Mouse (Mus musculus): ENCODE results near the gene Tulp3. TPM values are rescaled to one million over a fixed set of nuclear protein-coding genes. Genes with fewer than 3 reads are reported as not detected.
A peak's percentile ranks its signal among the peaks of the same experiment; 100 is the strongest.

Tulp3 gene
- polyA plus RNA-seq, 1 experiment from 2014 or later, result 15.9 TPM

DNA sequence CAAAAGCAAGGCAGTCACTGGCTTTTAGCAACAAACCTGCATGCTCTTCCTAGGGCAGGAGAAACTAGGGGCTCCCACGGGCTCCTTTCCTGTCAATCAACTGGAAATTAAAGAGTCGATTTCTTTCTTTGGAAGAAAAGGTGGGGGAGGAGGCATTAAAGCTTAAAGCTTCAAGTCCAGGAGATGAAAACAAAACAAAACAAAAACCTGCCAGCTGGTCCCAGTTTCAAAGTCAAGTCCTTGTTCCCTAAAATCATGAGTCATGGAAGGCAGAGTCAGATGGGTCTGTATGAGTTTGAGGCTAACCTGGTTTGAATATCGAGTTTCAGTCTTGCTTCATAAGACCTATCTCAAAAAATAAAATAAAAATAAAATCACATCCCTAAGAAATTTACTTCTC lies 1.5 kb downstream of the Tulp3 start:
- H3K4me1 ChIP-seq, result peaks cover 18% of the 10 kb centered on the region
- H3K4me2 ChIP-seq, result peak overlapping the region; percentile 72
- no peak overlapping the region; the same call in 1 of the 2 replicates for H3K9ac ChIP-seq
- H3K4me3 ChIP-seq, result peak overlapping the region; percentile 73
- 32% methylated on average over 3 of the region's 3 CpGs for WGBS
- H3K27me3 ChIP-seq, result no peaks in the 10 kb centered on the region
- no peak overlapping the region for H3K27ac ChIP-seq
- peaks cover 35% of the 10 kb centered on the region for H3K36me3 ChIP-seq (ENCODE audit: poor library complexity, severe bottlenecking)
- ATAC-seq, result no peak
- H3K9me3 ChIP-seq (replicated peaks), result no peaks in the 10 kb centered on the region

DNA sequence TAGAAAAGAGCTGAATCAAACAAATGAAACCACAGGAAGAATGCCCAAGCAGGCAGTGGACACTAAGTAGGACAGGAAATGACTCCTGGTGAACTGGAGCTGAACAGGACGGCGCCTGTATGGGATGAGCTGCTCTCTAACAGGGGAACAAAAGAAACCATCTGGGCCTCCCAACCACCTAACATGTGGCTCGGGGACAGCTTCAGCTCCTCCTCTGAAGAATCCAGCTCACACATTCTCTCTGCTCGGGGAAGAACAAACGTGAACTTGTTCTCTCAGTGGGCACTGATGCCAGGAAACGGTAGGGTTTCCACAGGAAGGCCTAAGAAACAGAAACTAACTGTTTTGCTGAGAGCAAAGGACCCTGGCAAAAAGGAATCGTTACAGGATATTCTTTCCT lies 5.9 kb downstream of the Tulp3 start:
- 58% methylated on average over 7 of the region's 7 CpGs for WGBS
- ATAC-seq, result no peak
- Histone ChIP-seq H3K9me3 (replicated peaks) (no peaks in the 10 kb centered on the region), H3K36me3 (ENCODE audit: poor library complexity, severe bottlenecking) (peaks cover 12% of the 10 kb centered on the region), H3K4me2 (no peak overlapping the region), H3K4me1 (peaks cover 12% of the 10 kb centered on the region), H3K4me3 (no peak overlapping the region), H3K27ac (no peak overlapping the region; the same call in 1 of the 2 replicates), H3K27me3 (no peaks in the 10 kb centered on the region), H3K9ac (no peak overlapping the region)

DNA sequence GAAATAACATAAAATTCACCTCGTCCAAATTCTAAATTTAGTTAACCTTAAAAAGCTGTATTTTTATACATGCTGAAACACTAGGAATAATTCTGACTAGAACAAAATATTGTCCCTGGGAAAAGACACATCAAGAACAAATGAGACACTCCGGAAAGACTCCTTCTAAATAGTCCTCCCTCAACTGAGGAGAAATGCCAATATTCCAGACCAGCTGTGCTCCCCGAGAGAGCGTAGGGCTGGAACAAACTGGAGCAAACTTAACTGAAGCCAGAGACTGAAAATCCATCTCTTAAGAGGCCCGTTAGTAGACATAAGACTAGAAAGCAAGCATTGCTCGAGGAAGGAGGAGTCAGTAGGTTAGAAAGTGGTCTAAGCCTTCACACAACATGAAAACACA lies 8.9 kb downstream of the Tulp3 start:
- Histone ChIP-seq H3K4me1 (no peaks in the 10 kb centered on the region), H3K9ac (no peak overlapping the region)
- no peak for ATAC-seq

DNA sequence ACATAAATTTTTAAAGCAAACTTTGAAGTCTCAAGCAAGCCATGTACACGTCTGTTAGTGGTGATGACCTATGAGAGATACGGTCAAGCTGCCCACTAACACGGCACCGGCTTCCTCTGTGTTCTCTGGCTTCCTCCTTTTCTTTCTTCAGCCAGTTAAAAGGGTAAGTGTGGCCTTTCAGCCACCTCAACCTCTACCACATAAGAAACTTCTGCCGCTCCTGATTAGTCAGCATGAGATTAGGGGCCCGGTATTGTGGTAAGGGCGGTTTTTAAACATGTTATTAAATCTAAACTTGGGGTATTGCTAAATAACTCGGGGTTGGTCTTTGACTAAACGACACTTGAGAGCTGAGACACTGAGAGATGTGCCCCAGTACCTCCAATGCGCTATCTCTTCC lies 10.0 kb downstream of the Tulp3 start:
- H3K27ac ChIP-seq, result no peak overlapping the region
- H3K4me2 ChIP-seq, result no peak overlapping the region
- no peak overlapping the region for H3K9ac ChIP-seq
- H3K36me3 ChIP-seq (ENCODE audit: poor library complexity, severe bottlenecking), result peaks cover 19% of the 10 kb centered on the region
- WGBS, result 95% methylated on average over 10 of the region's 10 CpGs
- no peaks in the 10 kb centered on the region for H3K9me3 ChIP-seq (replicated peaks)
- no peaks in the 10 kb centered on the region for H3K4me1 ChIP-seq
- no peak for ATAC-seq
- no peak overlapping the region for H3K4me3 ChIP-seq
- H3K27me3 ChIP-seq, result no peaks in the 10 kb centered on the region

More for the DNA sequence above, 8.9 kb downstream of the Tulp3 start:
- Histone ChIP-seq H3K36me3 (ENCODE audit: poor library complexity, severe bottlenecking) (peaks cover 24% of the 10 kb centered on the region), H3K27ac (no peak overlapping the region), H3K9me3 (replicated peaks) (no peaks in the 10 kb centered on the region), H3K27me3 (no peaks in the 10 kb centered on the region), H3K4me2 (no peak overlapping the region), H3K4me3 (no peak overlapping the region)
- whole genome bisulfite sequencing, result 91% methylated on average over 6 of the region's 6 CpGs

DNA sequence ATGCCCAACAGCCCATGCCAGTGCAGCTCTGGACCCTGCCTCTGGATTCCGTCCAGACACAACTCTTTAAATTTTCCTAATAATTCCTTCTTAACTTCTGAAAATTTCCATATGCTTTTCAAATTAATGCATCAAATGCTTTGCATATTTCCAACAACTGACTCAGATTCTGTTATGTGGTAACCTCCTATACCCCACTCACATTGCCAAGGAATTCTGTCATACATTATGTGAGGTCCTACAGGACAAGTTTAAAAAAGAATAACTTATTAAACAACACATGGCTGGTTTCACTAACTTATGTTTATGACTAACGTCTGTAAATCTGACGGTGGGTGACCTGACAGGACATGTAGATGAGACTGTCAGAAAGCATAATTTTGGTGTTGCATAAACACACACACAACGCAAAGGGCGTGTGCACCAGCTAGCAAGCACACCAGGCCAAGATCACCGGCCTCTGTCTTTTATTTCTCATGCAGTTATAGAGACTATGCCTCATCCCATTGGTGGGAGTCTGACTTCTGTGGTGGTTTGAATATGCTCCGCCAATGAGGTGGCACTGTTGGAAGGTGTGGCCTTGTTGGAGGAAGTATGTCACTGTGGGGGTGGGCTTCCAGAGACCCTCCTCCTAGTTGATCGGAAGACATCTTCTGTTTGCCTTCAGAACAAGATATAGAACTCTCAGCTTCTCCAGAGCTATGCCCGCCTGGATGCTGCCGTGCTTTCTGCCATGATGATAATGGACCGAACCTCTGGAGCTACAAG lies 13.5 kb downstream of the Tulp3 start:
- Histone ChIP-seq H3K4me3 (no peak overlapping the region), H3K9ac (no peak overlapping the region), H3K36me3 (ENCODE audit: poor library complexity, severe bottlenecking) (peaks cover 14% of the 10 kb centered on the region), H3K27ac (no peak overlapping the region), H3K9me3 (replicated peaks) (no peaks in the 10 kb centered on the region), H3K4me2 (no peak overlapping the region), H3K4me1 (peaks cover 9% of the 10 kb centered on the region), H3K27me3 (no peaks in the 10 kb centered on the region)
- WGBS, result 95% methylated on average over 11 of the region's 11 CpGs
- no peak for ATAC-seq

DNA sequence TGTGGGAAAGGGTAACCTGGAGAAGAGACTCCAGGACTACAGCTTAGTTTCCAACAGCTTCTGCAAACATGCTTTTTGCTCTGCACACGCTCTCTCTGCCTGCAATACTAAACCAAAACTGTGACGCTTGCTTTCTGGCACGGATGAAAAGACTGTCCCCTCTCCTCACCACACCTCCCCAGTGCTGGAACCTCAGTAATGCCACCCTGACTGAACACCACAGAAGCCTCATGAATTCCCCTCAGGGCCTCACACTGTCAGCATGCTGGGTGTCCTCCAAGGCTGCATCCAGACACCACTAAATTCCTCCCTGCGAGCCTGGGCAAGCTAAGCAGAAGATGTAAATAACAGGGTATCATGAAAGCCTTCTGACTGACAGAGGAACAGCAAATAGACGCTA lies 16.8 kb downstream of the Tulp3 start:
- no peak for ATAC-seq
- no peak overlapping the region for H3K9ac ChIP-seq
- no peak overlapping the region for H3K4me3 ChIP-seq
- no peak overlapping the region for H3K4me2 ChIP-seq
- no peaks in the 10 kb centered on the region for H3K9me3 ChIP-seq (replicated peaks)
- H3K27ac ChIP-seq, result peak overlapping the region; percentile 12; the same call in 1 of the 2 replicates
- H3K27me3 ChIP-seq, result no peaks in the 10 kb centered on the region
- H3K4me1 ChIP-seq, result peaks cover 9% of the 10 kb centered on the region
- H3K36me3 ChIP-seq (ENCODE audit: poor library complexity, severe bottlenecking), result peaks cover 32% of the 10 kb centered on the region
- 52% methylated on average over 5 of the region's 5 CpGs for WGBS

DNA sequence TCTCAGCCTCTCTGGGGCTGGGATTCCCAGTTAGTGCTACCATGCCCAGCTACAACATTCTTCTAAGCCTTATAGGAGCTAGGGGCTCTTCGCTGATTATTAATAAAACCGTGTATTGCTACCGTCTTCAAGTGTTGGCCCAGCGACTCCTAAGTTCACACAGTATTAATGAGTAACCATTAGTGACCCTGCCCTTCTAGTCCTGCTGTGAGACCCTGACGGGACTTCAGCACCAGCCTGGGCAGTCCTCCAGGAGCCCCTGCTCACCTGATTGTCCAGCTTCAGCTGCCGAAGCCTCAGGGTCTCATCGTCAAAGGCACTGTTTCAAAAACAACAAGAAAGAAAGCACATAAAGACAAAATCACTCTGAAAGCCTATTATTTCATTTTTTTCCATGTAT lies 18.2 kb downstream of the Tulp3 start:
- Histone ChIP-seq H3K4me2 (no peak overlapping the region), H3K9me3 (replicated peaks) (no peaks in the 10 kb centered on the region), H3K4me1 (peaks cover 9% of the 10 kb centered on the region), H3K27me3 (no peaks in the 10 kb centered on the region), H3K36me3 (ENCODE audit: poor library complexity, severe bottlenecking) (peaks cover 36% of the 10 kb centered on the region), H3K27ac (no peak overlapping the region), H3K9ac (no peak overlapping the region), H3K4me3 (no peak overlapping the region)
- 71% methylated on average over 7 of the region's 7 CpGs for WGBS
- ATAC-seq, result no peak

DNA sequence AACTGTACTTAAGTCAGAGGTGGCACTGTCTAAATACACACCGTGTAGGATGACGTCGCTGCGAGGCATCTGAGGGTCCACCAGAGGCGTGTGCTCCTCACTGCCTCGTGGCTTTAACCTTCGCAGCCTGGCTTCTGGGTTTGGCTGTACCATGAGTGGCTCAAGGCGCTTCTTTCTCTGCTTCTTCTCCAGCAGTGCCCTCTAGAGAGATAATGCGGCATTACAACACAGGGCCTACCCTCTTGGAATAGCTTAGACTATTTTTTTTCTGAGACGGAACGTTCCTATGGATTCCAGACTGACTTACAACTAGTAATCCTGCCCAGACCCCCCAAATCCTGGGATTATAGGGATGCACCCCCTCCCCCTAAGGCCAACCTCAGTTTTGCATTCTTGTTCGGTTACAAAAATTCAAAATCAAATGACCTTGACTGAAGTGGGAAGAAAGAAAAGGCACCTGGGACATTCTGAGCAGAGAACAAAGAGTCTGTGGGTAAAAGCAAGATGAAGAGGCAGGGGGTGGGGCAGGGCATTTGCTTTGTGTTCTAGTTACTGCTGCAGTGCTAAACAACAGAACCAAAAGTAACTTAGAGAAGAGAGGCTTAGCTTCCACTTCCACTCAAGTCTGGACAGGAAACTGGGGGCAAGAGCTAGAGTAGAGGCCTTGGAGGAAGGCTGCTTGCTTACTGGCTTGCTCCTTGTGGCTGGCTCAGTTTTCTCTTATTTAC lies 21.1 kb downstream of the Tulp3 start:
- Histone ChIP-seq H3K9ac (no peak overlapping the region; the same call in 1 of the 2 replicates), H3K36me3 (ENCODE audit: poor library complexity, severe bottlenecking) (peaks cover 55% of the 10 kb centered on the region)
- WGBS, result 21% methylated on average over 12 of the region's 12 CpGs

DNA sequence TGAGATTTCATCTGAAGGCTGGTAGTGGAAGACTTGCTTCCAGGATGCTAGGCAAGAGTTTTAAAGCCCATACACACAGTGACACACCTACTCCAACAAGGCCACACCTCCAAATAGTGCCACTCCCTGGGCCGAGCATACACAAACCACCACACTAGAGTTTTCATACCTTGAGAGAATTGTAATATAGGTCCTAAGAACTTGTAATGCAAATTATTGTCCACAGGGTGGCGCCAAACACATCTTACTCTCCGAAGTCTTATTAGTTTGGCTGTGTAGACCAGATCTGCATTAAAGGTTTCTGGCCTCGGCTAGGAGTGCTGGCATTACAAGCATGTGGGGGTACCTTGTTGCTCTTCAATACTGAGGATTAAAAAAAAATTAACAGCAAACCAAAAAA lies 37.3 kb downstream of the Tulp3 start:
- Histone ChIP-seq H3K4me2 (no peak overlapping the region), H3K9me3 (replicated peaks) (no peaks in the 10 kb centered on the region), H3K36me3 (ENCODE audit: poor library complexity, severe bottlenecking) (peaks cover 27% of the 10 kb centered on the region), H3K27ac (no peak overlapping the region), H3K9ac (no peak overlapping the region), H3K4me3 (no peak overlapping the region), H3K27me3 (no peaks in the 10 kb centered on the region), H3K4me1 (no peaks in the 10 kb centered on the region)
- 10% methylated on average over 4 of the region's 4 CpGs for WGBS
- ATAC-seq, result peak; percentile 57; the same call in 1 of the 2 replicates

More for the DNA sequence above, 21.1 kb downstream of the Tulp3 start:
- Histone ChIP-seq H3K4me2 (peak overlapping the region; percentile 16; the same call in 1 of the 2 replicates), H3K27me3 (no peaks in the 10 kb centered on the region), H3K27ac (0 out of 2 replicates have a peak overlapping the region, but pooled peaks have one; percentile 11), H3K4me1 (peaks cover 9% of the 10 kb centered on the region), H3K4me3 (no peak overlapping the region), H3K9me3 (replicated peaks) (peaks cover 9% of the 10 kb centered on the region; the same call in 1 of the 2 replicates)
- peak; percentile 91 for ATAC-seq

DNA sequence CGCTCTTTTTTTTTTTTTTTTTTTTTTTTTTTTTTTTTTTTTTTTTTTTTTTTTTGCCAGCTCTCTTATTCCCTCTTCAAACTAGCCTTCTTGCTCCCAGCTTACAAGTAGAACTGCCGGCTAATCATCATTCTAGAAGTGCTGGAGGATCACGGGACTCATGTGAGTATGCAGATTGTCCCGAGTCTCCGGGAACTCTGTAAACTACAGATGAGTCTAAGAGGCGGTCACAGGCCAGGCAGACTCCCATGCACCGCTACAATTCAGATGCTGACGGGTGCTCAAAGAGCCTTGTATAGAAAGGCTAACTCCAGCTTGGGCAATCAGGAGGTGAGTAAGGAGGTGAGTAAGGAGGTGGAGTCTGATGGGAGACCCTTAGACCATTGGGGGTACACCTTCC lies 40.1 kb downstream of the Tulp3 start:
- Histone ChIP-seq H3K27me3 (no peaks in the 10 kb centered on the region), H3K36me3 (ENCODE audit: poor library complexity, severe bottlenecking) (0 out of 2 replicates have a peak, but pooled peaks cover 1% of the 10 kb centered on the region), H3K4me1 (no peaks in the 10 kb centered on the region), H3K9me3 (replicated peaks) (no peaks in the 10 kb centered on the region), H3K4me2 (no peak overlapping the region), H3K4me3 (no peak overlapping the region), H3K9ac (no peak overlapping the region), H3K27ac (no peak overlapping the region)
- ATAC-seq, result no peak
- WGBS, result 83% methylated on average over 8 of the region's 8 CpGs

DNA sequence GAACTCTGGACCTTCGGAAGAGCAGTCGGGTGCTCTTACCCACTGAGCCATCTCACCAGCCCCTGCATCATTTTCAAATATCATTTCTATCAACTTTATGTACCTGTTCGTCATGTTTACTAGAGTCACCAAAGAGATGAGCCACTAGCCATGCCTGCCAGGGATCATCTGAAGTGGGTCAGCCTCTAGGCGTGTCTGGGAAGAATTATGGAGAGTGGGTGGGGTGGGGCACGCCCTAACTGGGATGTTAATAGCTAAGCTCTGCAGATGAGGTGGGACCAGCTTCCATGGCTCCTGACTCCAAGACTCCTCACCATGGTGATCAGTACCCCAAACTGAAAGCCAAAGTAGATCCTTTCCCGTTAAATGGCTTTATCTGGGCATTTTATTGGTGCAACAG lies 40.9 kb downstream of the Tulp3 start:
- Histone ChIP-seq H3K36me3 (ENCODE audit: poor library complexity, severe bottlenecking) (no peaks in the 10 kb centered on the region), H3K4me3 (no peak overlapping the region), H3K27ac (no peak overlapping the region), H3K9ac (no peak overlapping the region), H3K4me2 (no peak overlapping the region), H3K9me3 (replicated peaks) (no peaks in the 10 kb centered on the region), H3K4me1 (no peaks in the 10 kb centered on the region), H3K27me3 (no peaks in the 10 kb centered on the region)
- ATAC-seq, result no peak
- 91% methylated on average over 6 of the region's 6 CpGs for WGBS

DNA sequence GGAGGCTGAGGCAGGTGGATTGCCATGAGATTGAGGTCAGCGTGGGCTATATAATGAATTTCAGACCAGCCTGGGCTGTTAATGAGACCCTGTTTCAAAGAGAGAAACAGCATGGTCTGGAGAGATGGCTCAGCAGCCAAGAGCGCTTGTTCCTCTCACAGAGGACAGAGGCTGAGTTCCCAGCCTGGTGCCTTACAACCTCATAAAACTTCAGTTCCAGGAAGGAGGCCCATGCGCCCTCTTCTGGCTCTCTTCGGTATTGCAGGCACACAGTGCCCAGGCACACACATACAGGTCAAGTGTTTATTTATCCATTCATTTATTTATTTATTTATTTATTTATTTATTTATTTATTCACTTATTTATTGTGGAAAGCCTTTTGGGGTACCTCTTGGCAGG lies 47.3 kb downstream of the Tulp3 start:
- no peak overlapping the region for H3K27ac ChIP-seq
- no peaks in the 10 kb centered on the region for H3K4me1 ChIP-seq
- H3K4me2 ChIP-seq, result no peak overlapping the region
- no peaks in the 10 kb centered on the region for H3K36me3 ChIP-seq (ENCODE audit: poor library complexity, severe bottlenecking)
- no peaks in the 10 kb centered on the region for H3K9me3 ChIP-seq (replicated peaks)
- H3K4me3 ChIP-seq, result no peak overlapping the region
- H3K27me3 ChIP-seq, result no peaks in the 10 kb centered on the region
- 30% methylated on average over 4 of the region's 4 CpGs for WGBS
- ATAC-seq, result peak; percentile 72
- no peak overlapping the region for H3K9ac ChIP-seq

All from forebrain, embryonic 13.5 days (tissue).